Mouse (Mus musculus): ENCODE measurements around the gene Sumo2. TPM values are rescaled to one million over a fixed set of nuclear protein-coding genes. Genes with fewer than 3 reads are reported as not detected.

The Sumo2 gene
- 32.4 and 64.1 TPM in 2 replicates for polyA plus RNA-seq (2012; rRNA removed; ENCODE audit: low replicate concordance)

DNA sequence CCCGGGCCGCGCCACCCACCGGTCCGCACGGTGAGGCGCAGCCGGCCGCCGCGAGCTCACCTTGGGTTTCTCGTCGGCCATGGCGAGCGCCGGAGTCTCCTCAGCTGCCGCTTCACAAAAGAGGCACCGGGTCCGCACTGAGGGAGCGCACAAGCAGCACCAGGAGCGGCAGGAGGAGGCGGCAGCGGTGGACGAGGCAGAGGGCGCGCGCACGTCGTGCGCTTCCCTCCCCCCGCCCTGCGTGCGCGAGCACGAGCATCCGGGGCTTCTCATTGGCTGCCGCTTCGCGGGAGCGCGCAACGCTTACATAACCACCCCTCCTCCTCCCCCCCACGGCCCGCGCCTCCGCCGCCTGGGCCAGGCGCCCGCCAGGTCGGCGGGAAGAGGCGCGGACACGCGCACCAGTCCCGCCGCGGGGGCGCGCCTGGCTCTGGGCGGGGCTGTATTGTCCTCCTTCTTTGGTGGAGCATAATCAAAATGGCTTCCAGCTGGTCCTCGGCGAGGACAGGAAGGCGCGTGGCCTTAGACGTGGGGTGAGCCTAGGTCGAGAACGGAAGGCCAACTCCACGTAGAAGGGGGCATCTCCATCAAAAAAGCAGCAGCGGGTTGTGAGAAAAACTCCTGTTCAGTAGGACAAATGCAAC lies at the start of gene Sumo2:
Gene Sumo2, minus strand, starts transcription at position 239 of the 644 bp plus-strand sequence.

DNA sequence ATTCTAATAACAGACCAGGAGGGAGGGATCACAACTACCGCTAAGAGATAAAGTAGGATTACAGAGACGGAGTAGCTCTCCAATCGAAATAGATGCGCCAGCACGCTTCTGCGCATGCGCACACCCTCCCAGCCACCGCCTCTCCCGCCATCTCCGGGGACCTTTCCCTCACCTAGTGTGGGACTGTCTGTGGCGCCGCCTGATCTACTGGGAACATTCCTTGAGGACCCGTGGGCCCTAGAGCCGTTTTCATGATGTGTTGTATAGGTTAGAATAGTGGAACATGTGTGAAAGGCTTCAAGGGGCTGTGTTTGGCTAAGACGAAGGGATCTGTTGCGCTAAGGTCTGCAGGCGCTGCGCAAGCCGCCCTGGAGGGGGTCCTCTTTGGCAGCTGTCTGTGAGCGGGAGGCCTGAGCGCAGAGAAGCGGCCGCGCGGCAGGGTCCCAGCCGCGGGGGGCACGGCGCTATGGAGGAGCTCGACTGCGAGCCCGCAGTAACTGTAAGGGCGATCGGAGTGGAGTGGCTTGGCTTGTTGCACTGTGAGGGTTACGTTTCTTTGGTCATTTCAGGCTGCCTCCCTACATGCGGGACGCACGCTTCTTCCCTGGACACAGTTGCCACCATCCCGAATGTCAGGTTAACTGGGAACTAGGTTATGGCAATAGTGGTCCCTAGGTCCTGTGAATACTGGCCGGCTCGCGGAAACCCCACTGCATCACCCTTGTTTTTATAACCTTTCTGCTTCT lies 28.2 kb upstream of the Sumo2 start, which contains the start of gene Nup85:
Gene Nup85, plus strand, starts transcription at position 371 of the 746 bp plus-strand sequence.

DNA sequence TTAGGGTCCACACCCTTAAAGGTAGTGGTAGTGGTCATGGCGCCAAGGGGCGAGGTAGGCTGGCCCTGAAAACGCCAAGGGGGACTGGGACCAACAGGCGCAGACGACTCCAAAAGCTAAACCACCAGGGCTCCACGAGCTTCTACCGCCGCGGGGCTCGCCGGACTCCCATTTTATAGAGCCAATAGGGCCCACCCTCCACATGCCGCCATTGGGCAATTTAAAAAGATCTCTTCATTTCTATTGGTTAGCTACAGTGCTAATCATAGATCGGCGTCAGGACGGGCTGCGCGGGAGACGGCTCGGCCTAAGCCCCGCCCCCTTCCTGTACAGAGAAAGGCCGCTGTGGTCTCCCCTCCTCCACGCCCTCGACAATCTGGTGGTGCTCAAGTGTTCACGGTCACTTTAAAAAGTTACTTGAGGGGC lies 21.8 kb downstream of the Sumo2 start, which contains the start of gene Jpt1:
Gene Jpt1, minus strand, starts transcription at position 150 of the 426 bp plus-strand sequence.

DNA sequence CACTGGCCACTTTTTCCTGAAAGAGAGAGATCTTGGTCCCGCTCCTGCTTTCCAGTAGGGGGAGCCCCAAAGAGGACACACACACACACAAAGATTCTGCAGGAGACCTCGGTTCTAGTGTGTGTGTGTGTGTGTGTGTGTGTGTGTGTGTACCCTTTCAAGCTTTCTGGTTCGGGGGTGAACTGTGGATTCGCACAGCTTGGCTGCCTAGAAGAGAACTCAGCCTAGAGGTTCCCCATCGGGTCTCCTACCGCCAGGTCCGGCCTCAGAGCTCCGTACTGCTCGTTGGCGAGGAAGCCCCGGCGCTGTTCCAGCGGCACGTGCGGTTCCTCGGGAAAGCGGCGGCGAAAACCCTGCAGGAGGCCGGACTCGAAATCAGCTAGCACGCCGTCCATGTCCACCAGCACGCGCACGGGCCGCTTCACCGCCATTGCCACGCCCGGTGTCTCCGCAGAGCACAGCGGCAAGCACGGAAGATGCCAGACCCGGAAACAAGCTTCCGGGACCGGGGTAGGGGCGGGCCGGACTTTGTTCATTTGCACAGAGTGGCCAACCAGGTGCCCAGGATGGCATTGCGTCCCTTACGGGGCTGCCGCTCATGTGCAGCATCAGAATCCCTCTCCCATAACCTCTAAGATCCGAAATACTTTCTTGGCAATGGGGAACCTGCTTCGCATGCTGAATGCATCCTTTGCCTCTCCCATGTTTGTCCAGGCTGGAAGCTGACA lies 44.6 kb downstream of the Sumo2 start, which contains the start of gene Nt5c:
Gene Nt5c, minus strand, starts transcription at position 507 of the 728 bp plus-strand sequence.

DNA sequence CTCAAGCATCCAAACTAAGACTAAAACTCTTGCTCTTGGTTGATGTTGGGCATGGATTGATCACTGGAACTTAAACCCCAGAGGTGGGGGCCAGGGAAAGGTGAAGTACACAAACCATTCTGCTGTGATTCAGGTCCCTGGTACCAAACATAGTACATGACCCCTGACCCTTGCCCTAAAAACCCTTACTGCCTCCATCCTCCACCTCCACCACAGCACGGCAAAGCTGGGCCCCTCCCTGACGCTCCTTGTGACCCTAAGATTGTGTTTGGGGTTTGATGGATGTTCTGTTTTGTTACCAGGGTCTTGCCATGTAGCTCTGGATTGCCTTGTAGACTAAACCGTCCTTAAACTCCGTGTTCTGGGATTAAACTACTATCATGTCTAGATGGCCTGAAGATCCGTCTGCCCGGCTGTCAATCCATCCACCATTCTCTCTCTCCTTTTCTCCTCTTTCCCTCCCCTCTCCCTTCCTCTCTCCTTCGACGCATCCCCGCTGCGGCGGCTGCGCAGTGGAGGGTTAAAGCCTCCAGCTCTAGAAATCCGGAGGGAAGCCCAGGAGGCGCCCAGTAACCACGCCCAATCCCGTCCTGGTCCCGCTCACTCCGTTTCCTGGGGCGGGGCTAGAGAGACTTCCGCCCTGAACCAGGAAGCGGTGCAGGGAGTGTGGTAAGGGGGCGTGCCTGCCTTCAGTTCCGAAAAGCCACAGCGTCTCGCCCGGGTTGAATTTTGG lies 60.9 kb downstream of the Sumo2 start, which contains the start of gene Armc7:
Gene Armc7, plus strand, starts transcription at position 643 of the 733 bp plus-strand sequence.

Other genes with a start within 250 kb of the Sumo2 start
- 4.2 and 5.5 TPM in 2 replicates for gene Fads6, start 238.6 kb downstream of the Sumo2 start, polyA plus RNA-seq (2012; rRNA removed; ENCODE audit: low replicate concordance)
- gene Otop2, start 229.1 kb downstream of the Sumo2 start, polyA plus RNA-seq (2012; rRNA removed; ENCODE audit: low replicate concordance) = not detected in 2 replicates
- 0.26 and 0.37 TPM in 2 replicates for gene Ush1g, start 214.2 kb downstream of the Sumo2 start, polyA plus RNA-seq (2012; rRNA removed; ENCODE audit: low replicate concordance)
- 0.05 and 0.16 TPM in 2 replicates for gene Otop3, start 201.5 kb downstream of the Sumo2 start, polyA plus RNA-seq (2012; rRNA removed; ENCODE audit: low replicate concordance)
- 53.5 and 57.6 TPM in 2 replicates for gene Hid1, start 168.5 kb downstream of the Sumo2 start, polyA plus RNA-seq (2012; rRNA removed; ENCODE audit: low replicate concordance)
- gene Cdr2l, start 154.4 kb downstream of the Sumo2 start, polyA plus RNA-seq (2012; rRNA removed; ENCODE audit: low replicate concordance) = 18.2 and 20.7 TPM in 2 replicates
- gene Mrpl58, start 132.5 kb downstream of the Sumo2 start, polyA plus RNA-seq (2012; rRNA removed; ENCODE audit: low replicate concordance) = 58.1 and 65.1 TPM in 2 replicates
- gene Atp5h, start 116.3 kb downstream of the Sumo2 start, polyA plus RNA-seq (2012; rRNA removed; ENCODE audit: low replicate concordance) = 52.6 and 152 TPM in 2 replicates
- 36.0 and 38.1 TPM in 2 replicates for gene Kctd2, start 116.1 kb downstream of the Sumo2 start, polyA plus RNA-seq (2012; rRNA removed; ENCODE audit: low replicate concordance)
- 0.42 and 0.57 TPM in 2 replicates for gene Trim80, start 95.7 kb downstream of the Sumo2 start, polyA plus RNA-seq (2012; rRNA removed; ENCODE audit: low replicate concordance)
- gene Slc16a5, start 73.8 kb downstream of the Sumo2 start, polyA plus RNA-seq (2012; rRNA removed; ENCODE audit: low replicate concordance) = 5.7 and 10.6 TPM in 2 replicates
- gene Armc7, start 60.6 kb downstream of the Sumo2 start, polyA plus RNA-seq (2012; rRNA removed; ENCODE audit: low replicate concordance) = 11.8 and 44.6 TPM in 2 replicates
- 41.8 and 67.1 TPM in 2 replicates for gene Nt5c, start 44.4 kb downstream of the Sumo2 start, polyA plus RNA-seq (2012; rRNA removed; ENCODE audit: low replicate concordance)
- 216 and 221 TPM in 2 replicates for gene Jpt1, start 21.9 kb downstream of the Sumo2 start, polyA plus RNA-seq (2012; rRNA removed; ENCODE audit: low replicate concordance)
- 30.2 and 65.1 TPM in 2 replicates for gene Nup85, start 28.2 kb upstream of the Sumo2 start, polyA plus RNA-seq (2012; rRNA removed; ENCODE audit: low replicate concordance)
- gene Mrps7, start 67.6 kb upstream of the Sumo2 start, polyA plus RNA-seq (2012; rRNA removed; ENCODE audit: low replicate concordance) = 24.3 and 26.8 TPM in 2 replicates
- 34.7 and 39.4 TPM in 2 replicates for gene Gga3, start 67.8 kb upstream of the Sumo2 start, polyA plus RNA-seq (2012; rRNA removed; ENCODE audit: low replicate concordance)
- gene Mif4gd, start 76.7 kb upstream of the Sumo2 start, polyA plus RNA-seq (2012; rRNA removed; ENCODE audit: low replicate concordance) = 164 and 226 TPM in 2 replicates
- 176 and 234 TPM in 2 replicates for gene Slc25a19, start 92.0 kb upstream of the Sumo2 start, polyA plus RNA-seq (2012; rRNA removed; ENCODE audit: low replicate concordance)
- 47.1 and 53.9 TPM in 2 replicates for gene Grb2, start 172.3 kb upstream of the Sumo2 start, polyA plus RNA-seq (2012; rRNA removed; ENCODE audit: low replicate concordance)
- gene Tmem94, start 229.2 kb upstream of the Sumo2 start, polyA plus RNA-seq (2012; rRNA removed; ENCODE audit: low replicate concordance) = 76.6 and 78.5 TPM in 2 replicates

Data from mammary gland, adult 2 months (tissue).